Mouse (Mus musculus): ENCODE measurements around the gene Rere. TPM values are rescaled to one million over a fixed set of nuclear protein-coding genes. Genes with fewer than 3 reads are reported as not detected.

Rere gene
- polyA plus RNA-seq, 1 experiment from 2014 or later: 16.0 TPM

DNA sequence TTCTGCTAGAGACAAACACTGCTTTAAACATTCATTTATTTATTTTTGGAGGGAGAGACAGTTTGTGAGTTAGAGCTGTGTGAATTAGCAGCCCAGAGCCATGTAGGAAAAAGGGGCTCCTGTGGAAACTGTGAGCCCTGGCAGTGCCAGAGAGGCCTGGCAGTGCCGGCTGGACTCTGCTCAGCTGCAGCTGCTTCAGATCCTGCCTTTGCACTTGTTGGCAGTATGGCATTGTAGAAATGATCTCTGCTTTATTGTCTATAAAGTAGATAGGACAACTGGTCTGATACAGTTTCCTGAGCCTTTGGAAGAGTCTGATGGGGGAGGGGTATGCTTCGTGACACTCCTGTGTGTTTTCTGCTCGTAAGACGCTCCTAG, 121.2 kb downstream of the Rere start:
- H3K4me3 ChIP-seq (ENCODE audit: low read depth, low read length): no peak overlapping the region
- H3K36me3 ChIP-seq (ENCODE audit: insufficient read depth, low read length): no peaks in the 10 kb centered on the region
- no peaks in the 10 kb centered on the region for H3K27me3 ChIP-seq (replicated peaks; ENCODE audit: insufficient read depth, low read length)
- peaks cover 39% of the 10 kb centered on the region; the same call in 1 of the 2 replicates for H3K4me1 ChIP-seq (ENCODE audit: insufficient read depth, low read depth, low read length)
- ATAC-seq (no peak), DNase-seq (ENCODE audit: low spot score) (no peak)
- no peak overlapping the region for H3K27ac ChIP-seq (ENCODE audit: low read length)
- TF ChIP-seq EP300 (IDR thresholded peaks at IDR 0.05): no peak
- TF ChIP-seq CTCF (IDR thresholded peaks at IDR 0.05): no peak
- H3K9me3 ChIP-seq (ENCODE audit: low read length): no peaks in the 10 kb centered on the region
- 55% methylated on average over 4 of the region's 4 CpGs for WGBS
- H3K4me2 ChIP-seq (replicated peaks; ENCODE audit: low read depth, low read length): no peak overlapping the region
- no peak overlapping the region for H3K9ac ChIP-seq (replicated peaks; ENCODE audit: low read depth)

DNA sequence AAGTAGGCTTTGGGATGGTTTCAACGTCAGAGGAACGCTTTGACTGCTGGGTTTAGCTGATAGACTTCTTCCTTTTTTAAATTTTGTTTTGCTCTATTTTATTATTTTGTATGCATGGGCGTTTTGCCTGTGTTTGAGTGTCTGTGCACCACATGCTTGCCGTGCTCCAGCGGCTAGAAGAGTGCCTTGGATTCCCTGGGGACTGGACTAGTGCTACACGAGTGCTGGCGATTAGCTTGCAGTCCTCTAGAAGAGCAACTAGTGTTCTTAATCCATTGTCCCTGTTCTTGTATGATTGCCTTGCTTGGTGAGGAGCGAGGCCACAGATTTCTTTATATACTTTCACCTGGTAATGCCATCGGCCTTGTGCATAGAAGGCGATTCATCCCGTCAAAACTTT, 122.5 kb downstream of the Rere start:
- 54% methylated on average over 11 of the region's 11 CpGs for WGBS
- no peak overlapping the region for H3K4me2 ChIP-seq (replicated peaks; ENCODE audit: low read depth, low read length)
- H3K36me3 ChIP-seq (ENCODE audit: insufficient read depth, low read length): no peaks in the 10 kb centered on the region
- H3K27ac ChIP-seq (ENCODE audit: low read length): no peak overlapping the region
- TF ChIP-seq EP300 (IDR thresholded peaks at IDR 0.05): no peak
- TF ChIP-seq CTCF (IDR thresholded peaks at IDR 0.05): no peak
- H3K9ac ChIP-seq (replicated peaks; ENCODE audit: low read depth): no peak overlapping the region
- no peak for ATAC-seq
- H3K4me1 ChIP-seq (ENCODE audit: insufficient read depth, low read depth, low read length): peaks cover 37% of the 10 kb centered on the region; the same call in 1 of the 2 replicates
- H3K27me3 ChIP-seq (replicated peaks; ENCODE audit: insufficient read depth, low read length): no peaks in the 10 kb centered on the region
- no peak overlapping the region for H3K4me3 ChIP-seq (ENCODE audit: low read depth, low read length)
- no peak for DNase-seq (ENCODE audit: low spot score)
- H3K9me3 ChIP-seq (ENCODE audit: low read length): no peaks in the 10 kb centered on the region

DNA sequence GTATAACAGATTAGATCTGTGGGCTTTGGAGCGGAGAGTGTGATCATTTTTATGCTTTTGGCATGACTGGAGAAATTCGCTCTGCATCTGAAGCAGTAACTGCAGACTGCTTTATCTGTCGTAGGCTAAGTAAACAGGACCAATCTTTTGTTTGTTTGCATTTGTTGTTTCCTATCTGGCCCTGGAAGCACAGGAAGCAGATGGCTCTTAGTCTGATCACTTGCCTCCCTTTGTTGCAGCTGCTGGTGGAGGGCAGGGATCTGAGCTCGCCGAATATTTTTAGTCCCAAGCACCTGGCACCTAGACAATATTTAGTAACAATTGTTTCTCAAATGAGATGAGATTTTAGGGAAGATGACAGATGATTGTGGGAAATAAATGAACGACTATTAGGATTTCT, 123.1 kb downstream of the Rere start:
- Histone ChIP-seq H3K27ac (ENCODE audit: low read length) (no peak overlapping the region), H3K27me3 (replicated peaks; ENCODE audit: insufficient read depth, low read length) (no peaks in the 10 kb centered on the region), H3K36me3 (ENCODE audit: insufficient read depth, low read length) (no peaks in the 10 kb centered on the region), H3K9ac (replicated peaks; ENCODE audit: low read depth) (no peak overlapping the region), H3K9me3 (ENCODE audit: low read length) (no peaks in the 10 kb centered on the region), H3K4me3 (ENCODE audit: low read depth, low read length) (no peak overlapping the region), H3K4me2 (replicated peaks; ENCODE audit: low read depth, low read length) (no peak overlapping the region), H3K4me1 (ENCODE audit: insufficient read depth, low read depth, low read length) (peaks cover 37% of the 10 kb centered on the region; the same call in 1 of the 2 replicates)
- DNase-seq (ENCODE audit: low spot score) (peak; percentile 59), ATAC-seq (peak; percentile 35)
- 30% methylated on average over 6 of the region's 6 CpGs for WGBS
- no peak for TF ChIP-seq CTCF (IDR thresholded peaks at IDR 0.05)
- TF ChIP-seq EP300 (IDR thresholded peaks at IDR 0.05): peak; percentile 74

DNA sequence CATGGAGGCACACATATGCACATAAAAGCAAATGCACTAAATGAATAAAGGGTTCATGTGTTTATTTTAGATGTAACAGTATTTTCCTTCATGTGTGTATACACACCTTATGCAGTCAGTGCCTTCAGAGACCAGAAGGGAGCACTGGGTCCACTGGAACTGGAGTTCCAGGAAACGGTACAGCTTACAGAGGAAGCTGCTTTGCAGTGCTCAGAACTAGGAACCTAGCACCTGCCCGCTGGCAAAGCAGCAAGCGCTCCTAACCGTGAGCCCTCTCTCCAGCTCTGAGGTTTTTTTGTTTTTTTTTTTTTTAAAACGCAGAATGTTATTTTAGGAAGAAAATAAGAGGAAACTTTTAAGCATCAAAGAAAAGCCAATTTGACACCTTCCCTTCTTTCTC, 124.3 kb downstream of the Rere start:
- ATAC-seq: no peak
- H3K4me3 ChIP-seq (ENCODE audit: low read depth, low read length): no peak overlapping the region
- H3K9me3 ChIP-seq (ENCODE audit: low read length): no peaks in the 10 kb centered on the region
- no peak overlapping the region for H3K9ac ChIP-seq (replicated peaks; ENCODE audit: low read depth)
- no peaks in the 10 kb centered on the region; the same call in 1 of the 2 replicates for H3K36me3 ChIP-seq (ENCODE audit: insufficient read depth, low read length)
- no peaks in the 10 kb centered on the region for H3K27me3 ChIP-seq (replicated peaks; ENCODE audit: insufficient read depth, low read length)
- H3K27ac ChIP-seq (ENCODE audit: low read length): no peak overlapping the region
- no peak for DNase-seq (ENCODE audit: low spot score)
- peaks cover 31% of the 10 kb centered on the region; the same call in 1 of the 2 replicates for H3K4me1 ChIP-seq (ENCODE audit: insufficient read depth, low read depth, low read length)
- H3K4me2 ChIP-seq (replicated peaks; ENCODE audit: low read depth, low read length): no peak overlapping the region
- 48% methylated on average over 5 of the region's 5 CpGs for WGBS
- TF ChIP-seq CTCF (IDR thresholded peaks at IDR 0.05) (no peak), EP300 (IDR thresholded peaks at IDR 0.05) (no peak)

DNA sequence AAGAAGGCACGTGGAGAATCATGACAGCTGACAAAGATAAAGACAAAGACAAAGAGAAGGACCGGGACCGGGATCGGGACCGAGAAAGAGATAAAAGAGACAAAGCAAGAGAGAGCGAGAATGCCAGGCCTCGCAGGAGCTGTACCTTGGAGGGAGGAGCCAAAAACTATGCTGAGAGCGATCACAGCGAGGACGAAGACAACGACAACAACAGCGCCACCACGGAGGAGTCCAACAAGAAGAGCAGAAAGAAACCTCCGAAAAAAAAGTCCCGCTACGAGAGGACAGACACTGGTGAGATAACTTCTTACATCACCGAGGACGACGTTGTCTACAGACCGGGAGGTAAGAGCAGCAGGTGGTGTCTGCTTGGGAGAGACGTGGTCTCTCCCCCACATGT, 124.9 kb downstream of the Rere start:
- Histone ChIP-seq H3K9ac (replicated peaks; ENCODE audit: low read depth) (no peak overlapping the region), H3K4me1 (ENCODE audit: insufficient read depth, low read depth, low read length) (peaks cover 26% of the 10 kb centered on the region; the same call in 1 of the 2 replicates), H3K36me3 (ENCODE audit: insufficient read depth, low read length) (no peaks in the 10 kb centered on the region; the same call in 1 of the 2 replicates), H3K4me2 (replicated peaks; ENCODE audit: low read depth, low read length) (no peak overlapping the region; the same call in 1 of the 2 replicates), H3K27ac (ENCODE audit: low read length) (no peak overlapping the region), H3K27me3 (replicated peaks; ENCODE audit: insufficient read depth, low read length) (no peaks in the 10 kb centered on the region), H3K9me3 (ENCODE audit: low read length) (no peaks in the 10 kb centered on the region), H3K4me3 (ENCODE audit: low read depth, low read length) (no peak overlapping the region)
- TF ChIP-seq CTCF (IDR thresholded peaks at IDR 0.05) (0 out of 2 replicates have a peak, but pooled peaks have one; percentile 11), EP300 (IDR thresholded peaks at IDR 0.05) (no peak)
- ATAC-seq (no peak), DNase-seq (ENCODE audit: low spot score) (no peak)
- 52% methylated on average over 21 of the region's 21 CpGs for WGBS

DNA sequence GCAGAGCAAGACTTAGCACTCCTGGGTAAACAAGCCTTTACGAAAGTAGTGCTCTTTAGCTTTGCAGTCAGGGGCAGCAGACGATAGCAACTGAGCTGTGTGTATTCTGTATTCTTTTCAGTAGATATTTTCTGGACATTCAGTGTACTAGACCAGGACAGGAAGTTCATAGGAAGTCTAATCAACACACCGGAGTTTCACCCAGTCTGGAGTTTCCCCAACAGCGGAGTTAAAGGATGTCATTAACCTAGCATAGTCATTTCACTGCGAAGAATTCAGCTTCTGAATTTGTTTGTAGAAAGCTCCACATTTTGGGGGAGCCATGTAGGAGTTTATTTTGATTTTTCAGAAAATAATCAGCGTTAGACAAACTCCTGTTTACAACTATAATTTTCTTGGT, 125.4 kb downstream of the Rere start:
- no peak for TF ChIP-seq CTCF (IDR thresholded peaks at IDR 0.05)
- no peak for TF ChIP-seq EP300 (IDR thresholded peaks at IDR 0.05)
- Histone ChIP-seq H3K36me3 (ENCODE audit: insufficient read depth, low read length) (no peaks in the 10 kb centered on the region; the same call in 1 of the 2 replicates), H3K27ac (ENCODE audit: low read length) (no peak overlapping the region), H3K4me3 (ENCODE audit: low read depth, low read length) (no peak overlapping the region), H3K9me3 (ENCODE audit: low read length) (no peaks in the 10 kb centered on the region), H3K27me3 (replicated peaks; ENCODE audit: insufficient read depth, low read length) (no peaks in the 10 kb centered on the region), H3K4me2 (replicated peaks; ENCODE audit: low read depth, low read length) (no peak overlapping the region; the same call in 1 of the 2 replicates), H3K4me1 (ENCODE audit: insufficient read depth, low read depth, low read length) (peaks cover 21% of the 10 kb centered on the region; the same call in 1 of the 2 replicates), H3K9ac (replicated peaks; ENCODE audit: low read depth) (no peak overlapping the region)
- DNase-seq (ENCODE audit: low spot score) (no peak), ATAC-seq (no peak)
- WGBS: 52% methylated on average over 6 of the region's 6 CpGs

DNA sequence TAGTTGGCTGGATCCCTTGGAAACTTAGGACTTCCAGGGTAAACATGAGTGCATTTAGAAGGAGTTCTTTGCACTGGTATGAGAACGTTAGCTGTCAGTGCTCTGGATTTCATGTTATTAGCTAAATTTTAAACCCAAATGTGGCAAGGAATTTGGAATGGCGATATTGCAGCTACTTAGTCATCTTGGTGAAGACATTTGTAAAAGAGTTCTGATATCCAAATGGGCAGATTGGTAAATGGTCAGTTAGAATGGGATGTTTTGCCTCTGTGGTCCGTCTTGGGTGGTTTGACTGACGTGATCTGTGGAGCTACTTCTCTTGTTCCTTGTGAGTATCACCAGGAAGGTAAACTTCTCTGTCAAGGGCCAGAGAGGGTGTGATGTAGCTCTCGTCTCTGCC, 132.8 kb downstream of the Rere start:
- 55% methylated on average over 5 of the region's 5 CpGs for WGBS
- Histone ChIP-seq H3K9me3 (ENCODE audit: low read length) (no peaks in the 10 kb centered on the region), H3K27me3 (replicated peaks; ENCODE audit: insufficient read depth, low read length) (no peaks in the 10 kb centered on the region), H3K27ac (ENCODE audit: low read length) (no peak overlapping the region), H3K9ac (replicated peaks; ENCODE audit: low read depth) (no peak overlapping the region), H3K4me2 (replicated peaks; ENCODE audit: low read depth, low read length) (no peak overlapping the region), H3K4me3 (ENCODE audit: low read depth, low read length) (no peak overlapping the region), H3K36me3 (ENCODE audit: insufficient read depth, low read length) (no peaks in the 10 kb centered on the region; the same call in 1 of the 2 replicates), H3K4me1 (ENCODE audit: insufficient read depth, low read depth, low read length) (no peaks in the 10 kb centered on the region; the same call in 1 of the 2 replicates)
- DNase-seq (ENCODE audit: low spot score) (no peak), ATAC-seq (no peak)
- TF ChIP-seq EP300 (IDR thresholded peaks at IDR 0.05) (no peak), CTCF (IDR thresholded peaks at IDR 0.05) (no peak)

All from lung, postnatal 0 days (tissue).